Mouse (Mus musculus) embryo, embryonic 11.5 days (tissue): Measurements from ENCODE around the gene D930020B18Rik.

Experiments used
- DNase-seq: peaks from one replicate; pipeline ENCODE4 v3.0.0-alpha.2; 2012; ENCODE audit warnings: low read depth, low spot score

D930020B18Rik gene

GRCm38 (mm10) chr10:121639573-121639972 is 1.8 kb upstream of the D930020B18Rik start:
- no peak for DNase-seq

- DNase-seq: no peak
These were observed 1.0 kb upstream of the D930020B18Rik start for GRCm38 (mm10) chr10:121640150-121640930.

- DNase-seq: no peak
These were observed 480 bp upstream of the D930020B18Rik start for GRCm38 (mm10) chr10:121640944-121641271.

- no peak for DNase-seq
These were observed 913 bp downstream of the D930020B18Rik start for GRCm38 (mm10) chr10:121642054-121642947.

GRCm38 (mm10) chr10:121646294-121646693 is 4.9 kb downstream of the D930020B18Rik start:
- no peak for DNase-seq

- no peak for DNase-seq
These were observed 11.7 kb downstream of the D930020B18Rik start for GRCm38 (mm10) chr10:121653079-121653478.

GRCm38 (mm10) chr10:121655907-121656306 is 14.5 kb downstream of the D930020B18Rik start:
- DNase-seq: no peak

GRCm38 (mm10) chr10:121662711-121663110 is 21.3 kb downstream of the D930020B18Rik start:
- no peak for DNase-seq

- DNase-seq: no peak
These were observed 22.2 kb downstream of the D930020B18Rik start for GRCm38 (mm10) chr10:121663599-121663998.

- DNase-seq: no peak
These were observed 24.3 kb downstream of the D930020B18Rik start for GRCm38 (mm10) chr10:121665631-121666145.

- no peak for DNase-seq
These were observed 27.7 kb downstream of the D930020B18Rik start for GRCm38 (mm10) chr10:121669103-121669502.

GRCm38 (mm10) chr10:121677019-121677418 is 35.6 kb downstream of the D930020B18Rik start:
- DNase-seq: no peak

- DNase-seq: no peak
These were observed 39.5 kb downstream of the D930020B18Rik start for GRCm38 (mm10) chr10:121680902-121681301.

GRCm38 (mm10) chr10:121682539-121682938 is 41.2 kb downstream of the D930020B18Rik start:
- DNase-seq: no peak

- no peak for DNase-seq
These were observed 44.8 kb downstream of the D930020B18Rik start for GRCm38 (mm10) chr10:121686153-121686660.

- DNase-seq: no peak
These were observed 46.1 kb downstream of the D930020B18Rik start for GRCm38 (mm10) chr10:121687511-121687910.

- DNase-seq: peak; percentile 70
These were observed 48.4 kb downstream of the D930020B18Rik start for GRCm38 (mm10) chr10:121689591-121690314.

GRCm38 (mm10) chr10:121692944-121693579 is 51.7 kb downstream of the D930020B18Rik start:
- DNase-seq: no peak

GRCm38 (mm10) chr10:121694567-121694966 is 53.2 kb downstream of the D930020B18Rik start:
- no peak for DNase-seq

GRCm38 (mm10) chr10:121701296-121702248 is 60.2 kb downstream of the D930020B18Rik start:
- DNase-seq: peak; percentile 26
